Mouse (Mus musculus) kidney, adult 2 months (tissue): ENCODE measurements at regions not wholly inside any gene's neighbourhood (a gene's known extent, or its start where the extent isn't known, plus 50 kb on each side); places are given as distances from the start of the nearest gene placed in this dataset.

Source experiments
- DNase-seq: peaks from one replicate; pipeline ENCODE4 v3.0.0; 2021
- H3K27ac ChIP-seq: fragments of 200-500 bp; 2 replicates; pipeline ENCODE4 v1.5.1; 2012; ENCODE audit warnings: low read depth, low read length, control low read depth, inconsistent platforms; ENCODE audit not compliant: insufficient read depth
- H3K27me3 ChIP-seq: fragments of 200-500 bp; replicated peaks from 2 replicates; pipeline ENCODE4 v1.6.1; 2012; ENCODE audit warnings: mild to moderate bottlenecking, moderate library complexity, low read length, inconsistent platforms; ENCODE audit not compliant: control insufficient read depth, insufficient read depth
- H3K36me3 ChIP-seq: fragments of 200-500 bp; 2 replicates; pipeline ENCODE4 v1.6.1; 2012; ENCODE audit warnings: mild to moderate bottlenecking, moderate library complexity, low read length, inconsistent platforms; ENCODE audit not compliant: control insufficient read depth, insufficient read depth
- H3K4me1 ChIP-seq: fragments of 200-500 bp; 2 replicates; pipeline ENCODE4 v1.6.1; 2011; ENCODE audit warnings: low read length; ENCODE audit not compliant: control insufficient read depth, insufficient read depth
- H3K4me3 ChIP-seq: fragments of 200-500 bp; 2 replicates; pipeline ENCODE4 v1.5.1; 2011; ENCODE audit warnings: mild to moderate bottlenecking, low read depth, low read length, control low read depth; ENCODE audit not compliant: insufficient read depth
- CTCF ChIP-seq: fragments of 200-500 bp; conservative IDR thresholded peaks from 2 replicates; pipeline ENCODE4 v1.5.1; 2011; ENCODE audit warnings: low read depth, mild to moderate bottlenecking, control low read depth, low read length, moderate library complexity, mixed read lengths; ENCODE audit not compliant: insufficient read depth, insufficient read length
- POLR2A ChIP-seq: fragments of 200-500 bp; IDR thresholded peaks from one replicate; pipeline ENCODE4 v1.6.1; 2011; ENCODE audit warnings: low read depth, low read length, control low read depth
- WGBS: fragments of 180-500 bp; shearing (Covaris S2); methylation state at CpG from one replicate; pipeline ENCODE4 v1.1.7; 2018; 5-methylcytosine and 5-hydroxymethylcytosine counted together

- DNase-seq: peak; percentile 71
- WGBS: 45% methylated on average over 11 of the region's 11 CpGs
- Histone ChIP-seq H3K27me3 (no peaks in the 10 kb centered on the region), H3K27ac (peak overlapping the region; percentile 87), H3K36me3 (no peaks in the 10 kb centered on the region), H3K4me1 (peaks cover 7% of the 10 kb centered on the region; the same call in 1 of the 2 replicates), H3K4me3 (no peak overlapping the region)
- TF ChIP-seq POLR2A: no peak
- no peak for TF ChIP-seq CTCF
These were observed 58.8 kb upstream of the Egln3 start for GRCm38 (mm10) chr12:54262236-54263005.

- DNase-seq: peak; percentile 79
- Histone ChIP-seq H3K27me3 (no peaks in the 10 kb centered on the region), H3K27ac (peak overlapping the region; percentile 87; the same call in 1 of the 2 replicates), H3K4me1 (peaks cover 7% of the 10 kb centered on the region; the same call in 1 of the 2 replicates), H3K36me3 (no peaks in the 10 kb centered on the region), H3K4me3 (no peak overlapping the region)
- 52% methylated on average over 5 of the region's 5 CpGs for WGBS
- no peak for TF ChIP-seq CTCF
- TF ChIP-seq POLR2A: no peak
These were observed 57.8 kb upstream of the Egln3 start for GRCm38 (mm10) chr12:54261426-54261825.

GRCm38 (mm10) chr12:54260502-54260901, 56.8 kb upstream of the Egln3 start:
- H3K36me3 ChIP-seq: no peaks in the 10 kb centered on the region
- DNase-seq: no peak
- H3K27me3 ChIP-seq: no peaks in the 10 kb centered on the region
- peaks cover 7% of the 10 kb centered on the region; the same call in 1 of the 2 replicates for H3K4me1 ChIP-seq
- no peak overlapping the region for H3K4me3 ChIP-seq
- 80% methylated on average over 6 of the region's 6 CpGs for WGBS
- TF ChIP-seq CTCF (no peak), POLR2A (no peak)
- no peak overlapping the region for H3K27ac ChIP-seq

GRCm38 (mm10) chr12:54257776-54258433, 54.2 kb upstream of the Egln3 start:
- no peak for DNase-seq
- H3K27ac ChIP-seq: no peak overlapping the region
- H3K4me1 ChIP-seq: peaks cover 7% of the 10 kb centered on the region; the same call in 1 of the 2 replicates
- WGBS: 81% methylated on average over 7 of the region's 7 CpGs
- H3K27me3 ChIP-seq: no peaks in the 10 kb centered on the region
- no peak for TF ChIP-seq CTCF
- TF ChIP-seq POLR2A: no peak
- no peak overlapping the region for H3K4me3 ChIP-seq
- no peaks in the 10 kb centered on the region for H3K36me3 ChIP-seq

GRCm38 (mm10) chr12:54256506-54257128, 53.0 kb upstream of the Egln3 start:
- no peaks in the 10 kb centered on the region for H3K27me3 ChIP-seq
- no peak overlapping the region for H3K4me3 ChIP-seq
- no peak overlapping the region for H3K27ac ChIP-seq
- H3K4me1 ChIP-seq: no peaks in the 10 kb centered on the region
- DNase-seq: peak; percentile 26
- 55% methylated on average over 6 of the region's 6 CpGs for WGBS
- no peaks in the 10 kb centered on the region for H3K36me3 ChIP-seq
- TF ChIP-seq CTCF (no peak), POLR2A (no peak)
